Mouse (Mus musculus) MEL-GATA-1-ER (cell line): ENCODE measurements around the gene Abat.

Experiments used
- DNase-seq: peaks from one replicate; pipeline ENCODE4 v3.0.0-alpha.2; 2012; ENCODE audit warnings: low read depth; ENCODE audit errors: extremely low read depth

Gene Abat

DNA sequence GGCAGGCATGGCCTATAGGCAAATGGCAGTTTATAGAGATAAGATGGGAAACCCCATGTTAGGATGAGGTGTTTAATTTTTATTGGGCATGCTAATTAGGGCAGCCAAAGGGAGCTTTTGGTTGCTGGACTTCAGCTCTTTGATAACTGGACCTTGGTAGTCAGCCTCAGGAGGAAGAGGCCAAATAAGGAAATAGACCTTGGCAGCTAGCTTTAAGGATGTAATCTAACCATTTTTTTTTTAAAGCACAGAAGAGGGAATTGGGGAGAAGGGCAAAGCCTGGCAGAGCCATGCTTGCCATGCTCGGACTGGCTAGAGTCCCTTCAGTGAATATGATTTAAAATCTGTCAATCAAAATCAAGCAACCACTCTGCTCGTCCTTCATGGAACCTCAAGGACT lies 117.2 kb downstream of the Abat start:
- no peak for DNase-seq

- no peak for DNase-seq
These were observed 118.2 kb downstream of the Abat start for GRCm38 (mm10) chr16:8631428-8631827.

- peak; percentile 41 for DNase-seq
These were observed 123.6 kb downstream of the Abat start for GRCm38 (mm10) chr16:8636867-8637216.

DNA sequence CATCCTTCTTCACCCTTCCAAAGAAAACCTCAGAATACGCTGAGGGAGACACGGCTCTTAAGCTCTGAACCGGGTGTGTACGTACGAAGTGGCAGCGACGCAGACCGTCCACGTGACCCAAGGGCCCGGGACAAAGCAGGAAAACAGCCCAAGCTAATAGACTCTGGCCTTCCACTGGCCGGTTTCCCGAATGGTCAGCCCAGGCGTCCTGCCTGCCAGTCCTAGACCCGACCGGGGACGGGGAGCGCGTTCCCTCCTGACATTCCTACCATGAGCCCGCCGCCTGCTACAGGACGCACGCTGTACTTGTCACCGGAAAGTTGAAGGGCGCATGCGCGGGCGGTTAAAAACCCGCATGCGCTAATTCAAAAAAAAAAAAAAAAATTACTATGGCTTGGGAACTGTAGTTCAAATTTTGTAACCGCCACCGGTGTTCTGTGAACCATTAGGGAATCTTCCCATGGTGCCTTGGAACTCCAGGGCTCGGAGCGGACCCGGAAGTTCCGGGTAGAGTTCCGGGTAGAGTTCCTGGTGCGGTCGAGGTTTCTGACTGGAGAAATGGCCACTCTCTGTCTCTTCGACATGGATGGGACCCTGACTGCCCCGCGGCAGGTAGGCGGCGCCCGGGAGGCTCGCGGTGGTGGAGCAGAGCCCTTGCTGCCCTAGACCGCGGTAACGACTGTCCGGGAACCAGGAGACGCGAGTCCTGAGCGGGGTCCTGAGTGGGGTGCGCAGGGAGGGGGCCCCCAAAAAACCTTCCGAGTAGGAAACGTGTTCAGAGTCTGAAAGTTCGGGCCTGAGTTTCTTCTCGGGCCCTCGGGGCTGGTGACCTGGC lies 124.2 kb downstream of the Abat start, which contains the start of the genes Pmm2 and Tmem186:
TSS of gene Pmm2 (plus strand) at position 458 of the 835 bp plus-strand sequence.
TSS of gene Tmem186 (minus strand) at position 496 of the 835 bp plus-strand sequence.
- DNase-seq = peak; percentile 89

- DNase-seq = no peak
These were observed 124.9 kb downstream of the Abat start for GRCm38 (mm10) chr16:8638131-8638530.

GRCm38 (mm10) chr16:8639466-8640191 lies 126.4 kb downstream of the Abat start:
- no peak for DNase-seq

- peak; percentile 29 for DNase-seq
These were observed 130.6 kb downstream of the Abat start for GRCm38 (mm10) chr16:8643855-8644254.

GRCm38 (mm10) chr16:8645546-8645945 lies 132.3 kb downstream of the Abat start:
- no peak for DNase-seq

DNA sequence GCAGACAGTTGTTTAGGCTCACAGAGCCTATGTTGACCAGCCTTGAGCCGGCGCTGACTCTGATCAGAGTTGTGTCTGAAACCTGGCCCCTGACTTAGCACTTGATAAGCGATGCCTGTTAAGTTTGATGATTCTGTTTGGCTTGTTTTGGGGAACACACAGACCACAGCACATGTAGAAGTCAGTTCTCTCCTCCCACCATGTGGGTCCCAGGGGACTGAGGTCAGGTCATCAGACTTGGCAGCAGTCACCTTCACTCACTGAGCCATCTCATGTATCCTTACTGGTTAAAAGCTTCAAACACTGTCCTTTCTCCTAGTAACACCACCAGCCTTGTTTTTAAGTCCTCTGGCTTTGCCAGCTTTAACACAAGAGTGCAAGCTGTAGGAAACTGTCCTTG lies 136.8 kb downstream of the Abat start:
- DNase-seq = no peak

DNA sequence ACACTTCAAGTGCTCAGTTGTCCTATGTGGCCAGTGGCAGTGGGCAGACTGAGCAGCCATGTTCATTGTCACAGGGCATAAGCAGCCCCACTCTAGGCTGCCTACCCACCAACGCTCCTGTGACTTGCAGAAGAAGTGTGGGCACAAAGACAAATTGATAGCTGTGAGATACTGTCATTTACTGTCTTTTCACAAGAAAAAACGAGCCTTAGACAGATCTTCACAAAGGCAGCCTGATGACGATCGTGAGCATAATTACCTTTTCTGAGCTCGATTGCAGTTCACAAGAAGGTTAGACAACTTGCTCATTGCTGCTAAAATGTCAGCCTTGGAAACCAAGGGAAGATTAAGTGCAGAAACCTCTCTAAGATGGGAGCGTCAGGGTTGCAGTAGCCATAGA lies 141.9 kb downstream of the Abat start:
- no peak for DNase-seq

GRCm38 (mm10) chr16:8655599-8655998 lies 142.4 kb downstream of the Abat start:
- no peak for DNase-seq

DNA sequence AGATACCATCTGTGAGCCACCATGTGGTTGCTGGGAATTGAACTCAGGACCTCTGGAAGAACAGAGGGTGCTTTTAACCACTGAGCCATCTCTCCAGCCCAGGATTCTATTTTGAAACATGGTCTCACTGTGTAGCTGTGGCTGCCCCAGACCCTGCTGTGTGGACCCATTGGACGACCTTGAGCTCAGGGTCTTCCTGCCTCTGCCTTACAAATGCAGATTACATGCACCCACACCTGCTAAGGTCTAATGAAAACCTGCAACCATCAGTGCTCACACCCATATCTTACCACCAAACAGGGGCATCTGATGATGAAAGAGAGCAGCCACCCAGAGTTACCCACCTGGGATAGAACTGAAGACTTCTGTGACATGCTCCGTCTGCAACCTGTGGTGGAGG lies 143.0 kb downstream of the Abat start:
- no peak for DNase-seq

- no peak for DNase-seq
These were observed 145.1 kb downstream of the Abat start for GRCm38 (mm10) chr16:8658349-8658748.

DNA sequence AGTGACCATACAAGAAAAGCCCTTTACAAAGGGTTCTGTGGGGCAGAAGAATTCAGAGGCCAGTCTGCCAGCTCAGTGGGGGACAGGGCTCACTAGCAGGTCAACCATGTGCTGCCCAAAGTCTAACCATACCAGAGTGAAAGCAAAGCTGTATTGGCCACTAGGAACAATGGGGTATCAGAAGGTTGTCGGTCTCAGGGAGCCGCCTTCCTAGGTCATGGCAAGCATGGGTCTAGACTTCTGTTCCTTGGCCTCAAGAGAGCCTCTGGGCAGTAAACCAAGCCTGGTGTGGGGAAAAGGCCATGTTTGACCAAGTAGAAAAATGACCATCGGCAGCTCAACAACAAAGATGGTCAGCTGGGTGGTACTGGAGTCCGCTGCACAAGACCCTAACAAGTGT lies 145.5 kb downstream of the Abat start:
- DNase-seq = no peak

- no peak for DNase-seq
These were observed 149.8 kb downstream of the Abat start for GRCm38 (mm10) chr16:8663022-8663421.

DNA sequence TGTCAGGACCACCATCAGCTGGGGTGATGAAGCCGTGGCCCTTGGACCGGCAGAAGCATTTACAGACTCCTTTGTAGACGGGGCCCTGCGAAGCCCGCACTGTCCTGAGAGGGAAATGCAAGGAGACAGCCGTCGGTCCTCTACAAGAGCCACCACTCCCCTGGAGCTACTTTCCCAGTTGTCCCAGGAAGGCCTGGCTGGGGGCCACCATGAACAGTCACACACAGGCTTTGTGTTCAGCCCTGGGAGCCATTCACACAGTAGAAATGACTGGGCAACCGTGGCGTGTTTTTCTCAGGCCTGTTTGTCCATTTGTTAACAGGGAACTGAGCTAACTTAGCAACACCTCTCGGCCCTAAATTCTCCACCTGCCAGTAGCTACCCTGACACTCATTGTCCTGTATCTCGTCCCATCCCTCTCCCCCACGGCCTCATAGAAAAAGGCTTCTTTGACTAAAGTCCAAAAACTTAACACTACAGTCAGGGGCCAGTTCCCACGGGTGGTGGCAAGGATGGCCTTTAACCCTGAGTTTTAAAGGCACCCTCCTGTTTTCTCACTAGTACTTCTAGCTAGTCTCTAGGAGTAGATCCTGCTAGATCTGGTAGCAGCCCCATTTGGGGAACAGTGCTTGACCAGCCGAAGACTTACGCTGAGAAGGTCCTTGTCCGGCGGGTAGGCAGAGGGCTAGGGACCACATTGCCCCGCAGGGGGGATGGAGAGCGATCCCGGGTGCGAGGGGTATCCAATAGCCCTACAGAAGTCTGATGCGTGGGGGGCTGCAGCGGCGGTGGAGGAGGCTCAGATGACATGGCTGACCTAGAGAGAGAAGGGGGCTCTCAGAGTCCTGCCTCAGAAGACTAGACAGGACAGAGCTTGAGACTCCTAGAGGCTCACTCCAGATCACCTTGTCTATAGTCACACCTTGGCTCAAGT lies 150.6 kb downstream of the Abat start:
- no peak for DNase-seq

- DNase-seq = no peak
These were observed 152.1 kb downstream of the Abat start for GRCm38 (mm10) chr16:8665367-8665766.

DNA sequence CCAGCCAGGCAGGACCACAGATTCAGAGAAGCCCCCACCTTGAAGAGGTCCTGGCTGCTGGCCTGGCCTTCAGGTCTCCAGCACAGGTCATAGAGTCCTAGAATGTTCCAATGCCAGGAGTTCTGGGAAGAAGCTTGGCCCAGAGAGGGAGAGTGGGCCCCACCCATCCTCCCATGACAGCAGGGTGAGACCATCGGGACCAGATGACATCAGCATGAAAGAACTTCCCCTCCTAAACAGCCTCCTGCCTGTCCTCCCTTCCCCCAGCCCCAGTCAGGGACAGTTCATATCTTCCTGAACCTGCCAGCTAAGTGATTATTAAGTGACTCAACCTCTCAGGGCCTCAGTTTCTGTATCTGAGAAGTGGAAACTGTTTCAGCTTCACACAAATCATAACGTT lies 153.2 kb downstream of the Abat start:
- peak; percentile 52 for DNase-seq

DNA sequence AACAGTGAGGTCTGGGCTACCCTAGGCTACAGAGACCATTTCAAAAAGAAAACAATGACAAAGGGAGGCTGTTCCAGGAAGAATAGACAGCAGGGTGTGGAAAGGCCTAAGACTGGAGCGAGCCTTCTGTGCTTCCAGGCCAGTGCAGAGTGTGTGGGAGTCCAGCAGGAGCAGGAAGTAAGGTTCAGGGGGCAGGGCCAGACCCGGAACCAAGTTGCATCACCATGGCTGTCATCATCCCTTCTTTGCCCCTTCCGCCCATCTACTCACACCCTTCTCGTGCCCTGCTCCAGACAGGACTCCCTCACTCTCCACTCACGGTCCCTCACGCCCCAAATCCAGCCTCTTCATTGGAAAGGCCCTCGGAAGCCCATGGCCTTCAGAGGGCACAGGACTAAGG lies 154.0 kb downstream of the Abat start:
- no peak for DNase-seq

DNA sequence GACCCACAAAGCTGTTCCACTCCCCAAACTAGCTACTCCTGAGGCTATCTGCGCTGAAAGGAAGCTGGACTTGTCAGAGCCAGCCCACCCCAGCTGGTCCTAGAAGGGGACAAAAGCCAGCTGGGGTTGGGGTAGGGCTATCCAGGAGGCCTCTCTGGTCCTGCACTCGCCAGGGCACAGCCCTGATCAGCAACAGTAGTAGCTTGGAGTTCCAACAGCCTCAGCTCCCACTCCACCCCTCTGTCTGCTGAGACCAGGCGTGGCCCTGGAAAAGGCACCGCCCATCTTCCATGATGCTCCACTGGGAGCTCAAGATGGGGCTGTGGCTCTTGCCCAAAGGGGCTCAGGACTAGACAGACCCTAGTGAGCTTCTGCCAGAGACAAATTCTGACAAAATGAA lies 154.6 kb downstream of the Abat start:
- DNase-seq = no peak

DNA sequence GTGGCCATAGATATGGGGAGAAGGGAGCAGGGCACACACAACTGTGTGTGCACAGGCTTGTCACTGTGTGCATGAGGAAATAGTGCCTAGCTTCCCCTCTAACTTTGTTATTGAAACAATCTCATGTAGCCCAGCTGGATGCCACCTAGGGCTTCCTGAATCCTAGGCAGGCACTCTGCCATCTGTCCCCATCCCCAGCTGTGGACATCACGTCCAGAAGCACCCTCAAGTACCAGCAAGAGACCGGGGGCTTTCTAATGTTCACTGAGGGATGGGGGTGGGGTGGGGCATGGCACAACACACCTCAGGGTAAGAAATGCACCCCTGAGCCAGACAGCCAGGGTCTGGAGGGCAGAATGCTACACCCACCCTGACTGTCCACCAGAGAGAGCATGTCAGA lies 155.2 kb downstream of the Abat start:
- no peak for DNase-seq

DNA sequence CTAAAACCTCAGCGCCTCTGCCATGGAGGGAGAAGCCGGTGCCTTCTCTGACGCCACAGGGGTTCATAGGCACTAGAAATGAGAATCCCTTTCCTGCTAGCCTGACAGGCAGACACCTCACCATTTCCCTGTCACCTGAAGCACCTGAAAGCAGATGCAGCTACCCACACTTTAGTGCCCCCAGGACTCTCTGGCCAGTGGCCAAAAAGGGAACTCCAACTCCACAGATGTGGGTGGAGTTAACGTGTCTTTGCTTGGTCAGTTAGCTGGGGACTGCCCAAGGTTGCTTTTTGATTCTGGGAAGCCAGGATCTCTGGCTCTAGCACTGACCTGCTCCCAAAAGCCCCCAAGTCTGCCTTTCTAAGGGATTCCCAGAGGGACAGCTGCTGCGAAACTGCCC lies 156.2 kb downstream of the Abat start:
- no peak for DNase-seq
